Comparison of ENCODE assay signal across 10 mouse cellular contexts in genomic region chr12:86659447-86659968, GRCm38 (mm10). TPM values are rescaled to one million over a fixed set of nuclear protein-coding genes. Genes with fewer than 3 reads are reported as not detected.
DNase-seq lines count a peak whose midpoint lies in the region; ATAC-seq and TF ChIP-seq lines count a peak whose summit lies in the region.
"Had no signal": no experiment of that assay in that cellular context is flagged by ENCODE, and none has a peak within 500 bp of the region (broad histone marks: within the 10 kb centered on the region; RNA-seq: fewer than 3 reads in every experiment).

No protein-coding gene starts in this region.

- no peak for TF ChIP-seq EP300 in heart, postnatal 0 days (IDR thresholded peaks at IDR 0.05; ENCODE audit: low read depth)

- no peak for DNase-seq in heart, postnatal 0 days (ENCODE audit: low spot score)
- DNase-seq in heart, postnatal 14 days, result no peak
- peak; percentile 19 for DNase-seq in Muller cell, postnatal 12 days (ENCODE audit: inconsistent ontology term)
- DNase-seq in neural tube, embryonic 11.5 days (ENCODE audit: low spot score), result peak; percentile 81
- no peak for DNase-seq in adrenal gland, postnatal 25 days
- no peak for DNase-seq in cerebellum, adult 18-20 months
- DNase-seq in kidney, adult 9 months, result no peak

- no peaks in the 10 kb centered on the region for H3K36me3 ChIP-seq in heart, postnatal 0 days (replicated peaks; ENCODE audit: control insufficient read depth, insufficient read depth, low read length)
- H3K36me3 ChIP-seq in forebrain, embryonic 15.5 days, result no peaks in the 10 kb centered on the region
- H3K36me3 ChIP-seq in neural tube, embryonic 11.5 days (ENCODE audit: control insufficient read depth, insufficient read depth, low read length), result no peaks in the 10 kb centered on the region
- H3K36me3 ChIP-seq: limb, embryonic 13.5 days; stomach, embryonic 15.5 days had no signal

- H3K27ac ChIP-seq in heart, postnatal 0 days (ENCODE audit: low read depth), result peak overlapping the region; percentile 72
- H3K27ac ChIP-seq in forebrain, embryonic 15.5 days (replicated peaks), result 0 out of 2 replicates have a peak overlapping the region, but pooled peaks have one; percentile 18
- peak overlapping the region; percentile 65 for H3K27ac ChIP-seq in neural tube, embryonic 11.5 days (ENCODE audit: low read depth, low read length)
- H3K27ac ChIP-seq: limb, embryonic 13.5 days; stomach, embryonic 15.5 days had no signal

- TF ChIP-seq CTCF in heart, postnatal 0 days (IDR thresholded peaks at IDR 0.05; ENCODE audit: low read depth), result no peak

- intact Hi-C loops in heart, postnatal 14 days (cut with DNase I), result no loop called here

- no peak overlapping the region for H3K4me3 ChIP-seq in heart, postnatal 0 days (ENCODE audit: low read depth, low read length)
- H3K4me3 ChIP-seq in forebrain, embryonic 15.5 days, result no peak overlapping the region
- no peak overlapping the region for H3K4me3 ChIP-seq in neural tube, embryonic 11.5 days (ENCODE audit: low read depth, low read length)
- H3K4me3 ChIP-seq: limb, embryonic 13.5 days; stomach, embryonic 15.5 days had no signal

- H3K4me1 ChIP-seq in heart, postnatal 0 days (ENCODE audit: control insufficient read depth, insufficient read depth), result peaks cover 9% of the 10 kb centered on the region; the same call in 1 of the 2 replicates
- H3K4me1 ChIP-seq in forebrain, embryonic 15.5 days, result peaks cover 8% of the 10 kb centered on the region
- H3K4me1 ChIP-seq in neural tube, embryonic 11.5 days (ENCODE audit: control insufficient read depth, insufficient read depth, low read length), result peaks cover 8% of the 10 kb centered on the region; the same call in 1 of the 2 replicates
- H3K4me1 ChIP-seq: limb, embryonic 13.5 days; stomach, embryonic 15.5 days had no signal

- no peaks in the 10 kb centered on the region for H3K27me3 ChIP-seq in heart, postnatal 0 days (ENCODE audit: control insufficient read depth, insufficient read depth, low read length)
- H3K27me3 ChIP-seq in forebrain, embryonic 15.5 days, result no peaks in the 10 kb centered on the region
- H3K27me3 ChIP-seq in neural tube, embryonic 11.5 days (ENCODE audit: control insufficient read depth, insufficient read depth, low read length), result no peaks in the 10 kb centered on the region
- H3K27me3 ChIP-seq: stomach, embryonic 15.5 days had no signal

- no peak overlapping the region for H3K4me2 ChIP-seq in heart, postnatal 0 days (ENCODE audit: low read depth, low read length)
- H3K4me2 ChIP-seq in forebrain, embryonic 15.5 days (replicated peaks), result no peak overlapping the region
- H3K4me2 ChIP-seq in neural tube, embryonic 11.5 days (ENCODE audit: low read depth), result no peak overlapping the region
- H3K4me2 ChIP-seq: limb, embryonic 13.5 days; stomach, embryonic 15.5 days had no signal

- ATAC-seq in heart, postnatal 0 days (ENCODE audit: insufficient read depth, low read depth), result no peak
- no peak for ATAC-seq in forebrain, embryonic 15.5 days (replicated peaks)
- ATAC-seq in neural tube, embryonic 11.5 days (ENCODE audit: insufficient read depth, low FRiP score, low TSS enrichment), result peak; percentile 77

- H3K9me3 ChIP-seq in heart, postnatal 0 days (replicated peaks; ENCODE audit: control insufficient read depth, low read length), result no peaks in the 10 kb centered on the region
- H3K9me3 ChIP-seq in forebrain, embryonic 15.5 days, result no peaks in the 10 kb centered on the region
- H3K9me3 ChIP-seq in neural tube, embryonic 11.5 days (ENCODE audit: control insufficient read depth, low read length), result no peaks in the 10 kb centered on the region
- H3K9me3 ChIP-seq: limb, embryonic 13.5 days; stomach, embryonic 15.5 days had no signal

- WGBS in heart, postnatal 0 days, result 38% methylated on average over 6 of the region's 6 CpGs
- 11% methylated on average over 6 of the region's 6 CpGs for WGBS in forebrain, embryonic 15.5 days
- 16% methylated on average over 6 of the region's 6 CpGs for WGBS in neural tube, embryonic 11.5 days

- H3K9ac ChIP-seq in heart, postnatal 0 days (replicated peaks; ENCODE audit: low read depth, low read length), result no peak overlapping the region
- H3K9ac ChIP-seq in forebrain, embryonic 15.5 days (replicated peaks), result no peak overlapping the region
- H3K9ac ChIP-seq in neural tube, embryonic 11.5 days (ENCODE audit: low read length), result no peak overlapping the region
- H3K9ac ChIP-seq: limb, embryonic 13.5 days; stomach, embryonic 15.5 days had no signal

RNA-seq across cellular contexts. Expression of gene Vash1, which starts 19.0 kb away (rescaled TPM):
- 35.0 and 38.1 TPM in 2 replicates for total RNA-seq in heart, postnatal 0 days (2014; rRNA removed; ENCODE audit: low replicate concordance)
- polyA plus RNA-seq in heart, postnatal 0 days (2015; fragmentation: Nextera tagmentation; extraction: Ambion mirVana), result 8.2 and 8.9 TPM in 2 replicates
- 10 to 100 TPM; 23.4 to 32.5 TPM for total RNA-seq in heart, postnatal 14 days (2021)
- polyA plus RNA-seq in forebrain, embryonic 15.5 days (2015; fragmentation: Nextera tagmentation; extraction: Ambion mirVana), result 42.8 and 50.9 TPM in 2 replicates
- polyA plus RNA-seq in neural tube, embryonic 11.5 days (2014; fragmentation: Nextera tagmentation; extraction: Ambion mirVana), result 26.6 and 27.8 TPM in 2 replicates
- 4.3 and 5.6 TPM in 2 replicates for total RNA-seq in adrenal gland, postnatal 25 days (2021)

Comparison
In these comparisons a context has a peak if more than half of its experiments do, and no peak if none do; other contexts are left out.
1. DNase-seq: peak in Muller cell, postnatal 12 days (single experiment) and neural tube, embryonic 11.5 days (single experiment); none in heart, postnatal 0 days (single experiment), heart, postnatal 14 days (0 of 2), adrenal gland, postnatal 25 days (single experiment), cerebellum, adult 18-20 months (0 of 2) and kidney, adult 9 months (single experiment).
2. H3K27ac ChIP-seq: peak in every context shown above with its lines; median percentile 72 in heart, postnatal 0 days; 65 in neural tube, embryonic 11.5 days; 18 in forebrain, embryonic 15.5 days.